Mouse (Mus musculus): ENCODE results near the gene Asna1. TPM values are rescaled to one million over a fixed set of nuclear protein-coding genes. Genes with fewer than 3 reads are reported as not detected.

Gene Asna1
- polyA plus RNA-seq (2015; fragmentation: Nextera tagmentation; extraction: Ambion mirVana), result 97.7 and 106 TPM in 2 replicates

DNA sequence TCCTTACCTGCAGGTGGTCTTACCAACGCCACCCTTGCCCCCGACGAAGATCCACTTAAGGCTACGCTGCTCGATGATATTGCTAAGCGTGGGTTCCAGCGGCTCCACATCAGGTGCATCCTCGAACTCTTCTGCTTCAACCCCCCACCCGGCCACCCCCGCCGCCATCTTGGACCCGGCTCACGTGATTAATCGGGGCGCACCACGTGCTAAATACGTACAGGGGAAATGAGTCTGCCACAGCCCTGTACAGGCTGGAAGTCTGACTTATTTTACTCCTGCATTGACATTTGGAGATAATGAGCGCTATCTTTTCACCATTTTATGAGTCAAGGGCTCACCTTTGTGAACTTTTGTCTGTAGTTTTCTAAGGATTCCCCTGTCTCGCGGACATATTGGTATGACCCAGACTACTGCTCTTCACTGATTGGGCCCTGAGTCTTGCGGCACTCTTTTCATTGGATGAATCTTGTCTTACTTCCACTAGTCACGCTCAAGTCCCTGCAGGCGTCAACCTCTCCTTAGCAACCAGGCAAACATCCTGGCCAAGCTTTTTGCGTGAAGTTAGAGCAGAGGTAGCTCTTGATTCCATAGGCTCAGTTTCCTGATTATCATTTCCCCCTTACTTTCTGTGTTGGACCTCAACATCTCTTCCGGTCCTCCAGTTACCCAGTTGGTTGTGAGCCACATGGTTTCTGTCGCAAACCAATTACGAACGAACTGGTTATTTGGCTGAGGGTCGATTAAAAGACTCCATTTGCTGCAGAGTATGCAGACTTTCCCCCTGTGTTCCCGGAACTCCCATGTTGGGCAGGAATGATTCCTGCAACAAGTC, at the start of gene Asna1:
Gene Asna1, minus strand, starts transcription at position 184 of the 835 bp plus-strand sequence.
- WGBS, result 5% methylated on average over 30 of the region's 30 CpGs
- Histone ChIP-seq H3K36me3 (peaks cover 43% of the 10 kb centered on the region), H3K4me1 (replicated peaks) (peaks cover 41% of the 10 kb centered on the region), H3K9ac (peak within 1 kb of the TSS; percentile 89), H3K27me3 (no peaks in the 10 kb centered on the region), H3K4me3 (peak within 1 kb of the TSS; percentile 77), H3K9me3 (replicated peaks) (no peaks in the 10 kb centered on the region), H3K4me2 (peak within 1 kb of the TSS; percentile 87), H3K27ac (peak within 1 kb of the TSS; percentile 89)
- peak; percentile 75 for ATAC-seq (replicated peaks; ENCODE audit: insufficient number of reproducible peaks, insufficient read depth, low FRiP score, low read depth)

DNA sequence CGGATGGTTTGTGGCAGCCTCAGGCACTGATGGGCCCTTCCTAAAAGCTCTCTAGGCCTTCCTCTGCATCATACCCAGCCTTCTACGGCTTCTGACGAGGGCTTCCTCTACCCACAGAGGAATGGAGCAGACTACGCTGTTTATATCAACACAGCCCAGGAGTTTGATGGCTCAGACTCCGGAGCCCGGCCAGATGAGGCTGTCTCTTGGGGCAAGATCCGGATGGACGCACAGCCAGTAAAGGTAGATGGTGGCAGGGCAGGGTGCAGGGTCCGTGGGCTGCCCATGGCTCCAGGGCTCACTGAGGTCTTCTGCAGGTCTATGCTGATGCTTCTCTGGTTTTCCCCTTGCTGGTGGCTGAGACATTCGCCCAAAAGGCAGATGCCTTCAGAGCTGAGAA, 49.5 kb upstream of the Asna1 start:
- Histone ChIP-seq H3K9me3 (replicated peaks) (no peaks in the 10 kb centered on the region), H3K4me3 (no peak overlapping the region), H3K4me1 (replicated peaks) (peaks cover 20% of the 10 kb centered on the region), H3K9ac (no peak overlapping the region), H3K27me3 (no peaks in the 10 kb centered on the region), H3K4me2 (no peak overlapping the region), H3K36me3 (peaks cover 36% of the 10 kb centered on the region), H3K27ac (no peak overlapping the region)
- ATAC-seq (replicated peaks; ENCODE audit: insufficient number of reproducible peaks, insufficient read depth, low FRiP score, low read depth), result no peak
- WGBS, result 89% methylated on average over 10 of the region's 10 CpGs

DNA sequence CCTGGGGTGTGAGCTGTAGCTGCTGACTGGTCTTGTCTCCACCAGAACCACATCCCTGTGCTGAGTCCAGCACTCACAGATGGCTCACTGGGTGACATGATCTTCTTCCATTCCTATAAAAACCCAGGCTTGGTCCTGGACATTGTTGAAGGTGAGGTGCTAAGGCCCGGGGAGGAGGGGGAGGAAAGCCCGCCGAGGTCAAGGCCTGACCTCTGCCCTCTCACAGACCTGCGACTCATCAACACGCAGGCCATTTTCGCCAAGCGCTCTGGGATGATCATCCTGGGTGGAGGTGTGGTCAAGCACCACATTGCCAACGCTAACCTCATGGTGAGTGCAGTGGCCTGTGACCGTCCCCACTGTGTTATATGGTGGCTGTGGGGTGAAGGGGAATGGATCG, 49.1 kb upstream of the Asna1 start:
- H3K4me3 ChIP-seq, result no peak overlapping the region
- H3K9me3 ChIP-seq (replicated peaks), result no peaks in the 10 kb centered on the region
- no peak for ATAC-seq (replicated peaks; ENCODE audit: insufficient number of reproducible peaks, insufficient read depth, low FRiP score, low read depth)
- H3K27me3 ChIP-seq, result no peaks in the 10 kb centered on the region
- 83% methylated on average over 10 of the region's 10 CpGs for WGBS
- no peak overlapping the region for H3K27ac ChIP-seq
- peaks cover 36% of the 10 kb centered on the region for H3K36me3 ChIP-seq
- no peak overlapping the region for H3K4me2 ChIP-seq
- H3K9ac ChIP-seq, result no peak overlapping the region
- peaks cover 16% of the 10 kb centered on the region for H3K4me1 ChIP-seq (replicated peaks)

DNA sequence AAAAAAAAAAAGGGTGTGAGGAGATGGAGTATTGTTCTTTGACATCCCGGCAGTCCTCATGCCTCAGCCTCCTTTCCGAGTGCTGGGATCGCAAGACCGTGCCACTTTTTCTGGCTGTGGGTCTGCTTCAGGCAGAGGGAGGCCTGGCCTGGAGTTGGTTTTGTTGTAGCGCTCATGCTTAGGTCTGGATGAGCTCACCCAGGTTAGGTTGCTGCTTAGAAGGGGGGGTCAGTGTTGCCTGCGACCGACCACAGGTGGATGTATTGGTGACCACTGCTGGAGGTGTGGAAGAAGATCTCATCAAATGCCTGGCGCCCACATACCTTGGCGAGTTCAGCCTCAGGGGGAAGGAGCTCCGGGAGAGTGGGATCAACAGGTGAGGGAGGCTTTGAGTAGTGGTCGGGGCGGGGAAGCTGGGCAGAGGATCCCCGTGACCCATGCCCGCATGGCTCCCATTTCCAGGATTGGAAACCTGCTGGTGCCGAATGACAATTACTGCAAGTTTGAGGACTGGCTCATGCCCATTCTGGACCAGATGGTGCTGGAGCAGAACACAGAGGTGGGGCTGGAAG, 48.0 kb upstream of the Asna1 start:
- H3K36me3 ChIP-seq, result peaks cover 31% of the 10 kb centered on the region
- no peak overlapping the region for H3K27ac ChIP-seq
- H3K9me3 ChIP-seq (replicated peaks), result no peaks in the 10 kb centered on the region
- no peaks in the 10 kb centered on the region for H3K27me3 ChIP-seq
- no peak overlapping the region for H3K4me2 ChIP-seq
- H3K4me3 ChIP-seq, result no peak overlapping the region
- peaks cover 13% of the 10 kb centered on the region for H3K4me1 ChIP-seq (replicated peaks)
- no peak overlapping the region for H3K9ac ChIP-seq
- no peak for ATAC-seq (replicated peaks; ENCODE audit: insufficient number of reproducible peaks, insufficient read depth, low FRiP score, low read depth)
- WGBS, result 84% methylated on average over 15 of the region's 15 CpGs

DNA sequence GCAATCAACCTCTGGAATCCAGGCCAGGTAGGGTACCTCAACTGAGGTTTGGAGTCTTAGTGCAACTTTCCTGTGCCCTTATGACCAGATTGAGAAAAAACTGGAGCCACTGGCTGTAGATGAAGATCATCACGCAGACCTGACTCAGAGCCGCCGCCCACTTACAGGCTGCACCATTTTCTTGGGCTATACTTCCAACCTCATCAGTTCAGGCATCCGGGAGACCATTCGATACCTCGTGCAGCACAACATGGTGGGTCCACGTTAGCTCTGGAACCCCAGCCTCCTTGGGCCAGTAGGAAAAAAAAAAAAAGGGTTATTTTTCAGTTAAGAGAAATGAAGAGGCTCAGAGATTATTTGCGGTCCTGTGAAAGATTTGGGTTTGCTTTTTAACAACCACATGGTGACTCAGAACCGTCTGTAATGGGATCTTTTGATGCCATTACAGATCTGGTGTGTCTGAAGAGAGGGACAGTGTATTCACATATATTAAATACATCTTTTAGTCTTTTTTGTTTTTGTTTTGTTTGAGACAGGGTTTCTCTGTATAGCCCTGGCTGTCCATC, 47.4 kb upstream of the Asna1 start:
- ATAC-seq (replicated peaks; ENCODE audit: insufficient number of reproducible peaks, insufficient read depth, low FRiP score, low read depth), result no peak
- peaks cover 13% of the 10 kb centered on the region for H3K4me1 ChIP-seq (replicated peaks)
- peak overlapping the region; percentile 82 for H3K4me2 ChIP-seq
- H3K27me3 ChIP-seq, result no peaks in the 10 kb centered on the region
- H3K27ac ChIP-seq, result peak overlapping the region; percentile 94
- H3K9me3 ChIP-seq (replicated peaks), result no peaks in the 10 kb centered on the region
- H3K9ac ChIP-seq, result peak overlapping the region; percentile 81
- peak overlapping the region; percentile 83 for H3K4me3 ChIP-seq
- 32% methylated on average over 9 of the region's 9 CpGs for WGBS
- H3K36me3 ChIP-seq, result peaks cover 31% of the 10 kb centered on the region

DNA sequence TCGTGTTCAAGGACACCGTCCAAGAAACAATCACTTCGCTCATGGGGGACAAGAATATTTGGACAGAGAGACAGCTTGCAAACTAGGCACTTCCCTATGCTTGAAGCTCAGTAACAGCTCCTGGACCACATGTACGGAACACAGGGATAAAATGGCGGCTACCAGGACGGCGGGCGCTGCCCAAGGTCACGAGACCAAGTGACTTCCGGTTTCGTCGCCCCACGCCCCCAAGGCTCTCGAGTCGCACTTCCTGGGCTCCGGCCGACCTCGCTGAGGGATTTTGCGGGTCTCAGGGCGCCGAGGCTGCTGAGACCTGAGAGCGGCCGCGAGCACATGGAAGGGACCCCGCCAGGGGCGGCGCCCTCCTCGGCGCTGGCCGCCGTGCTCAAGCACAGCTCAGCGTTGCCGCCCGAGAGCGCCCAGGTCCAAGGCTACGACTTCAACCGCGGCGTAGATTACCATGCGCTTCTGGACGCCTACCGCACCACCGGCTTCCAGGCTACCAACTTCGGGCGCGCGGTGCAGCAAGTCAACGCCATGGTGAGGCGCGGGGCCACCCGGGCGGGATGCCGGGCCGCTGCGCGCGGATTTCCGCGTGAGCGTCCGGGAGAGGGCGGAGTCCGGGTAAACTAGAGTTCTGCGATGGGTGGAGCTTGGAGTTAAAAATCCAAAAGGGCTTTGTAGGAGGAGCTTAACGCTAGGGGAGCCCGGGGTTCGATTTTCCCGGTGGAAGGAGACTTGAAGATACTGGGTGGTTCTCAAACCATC, 46.6 kb upstream of the Asna1 start, which contains the start of gene Dhps:
Gene Dhps, plus strand, starts transcription at position 244 of the 768 bp plus-strand sequence.
- Histone ChIP-seq H3K4me3 (peak within 1 kb of the TSS; percentile 83), H3K4me2 (peak within 1 kb of the TSS; percentile 82), H3K27ac (peak within 1 kb of the TSS; percentile 94), H3K27me3 (no peaks in the 10 kb centered on the region), H3K9ac (peak within 1 kb of the TSS; percentile 81), H3K36me3 (peaks cover 29% of the 10 kb centered on the region), H3K4me1 (replicated peaks) (peaks cover 13% of the 10 kb centered on the region), H3K9me3 (replicated peaks) (no peaks in the 10 kb centered on the region)
- under 1% methylated on average over 68 of the region's 68 CpGs for WGBS
- peak; percentile 84 for ATAC-seq (replicated peaks; ENCODE audit: insufficient number of reproducible peaks, insufficient read depth, low FRiP score, low read depth)

DNA sequence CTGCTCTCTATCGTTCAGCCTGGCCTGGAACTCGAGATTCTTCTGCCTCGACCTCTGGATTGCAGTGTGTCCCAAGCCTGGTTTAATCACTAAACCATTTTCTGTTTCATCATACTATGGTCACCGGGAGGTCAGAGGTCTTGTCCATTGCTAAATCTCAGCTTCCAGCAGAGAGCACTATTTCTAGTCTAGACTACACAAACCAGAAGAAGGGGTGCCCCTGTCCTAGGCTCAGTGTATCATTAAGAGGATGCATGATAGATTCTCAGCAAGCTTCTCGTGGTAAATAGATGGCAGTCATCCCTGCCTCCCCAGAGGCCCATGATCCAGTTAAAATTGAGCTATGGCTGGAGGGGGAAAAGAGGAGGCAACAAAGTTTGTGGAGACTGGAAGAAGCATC, 46.0 kb upstream of the Asna1 start:
- Histone ChIP-seq H3K9ac (no peak overlapping the region), H3K4me3 (peak overlapping the region; percentile 83)
- WGBS, result 86% methylated on average over 5 of the region's 5 CpGs

DNA sequence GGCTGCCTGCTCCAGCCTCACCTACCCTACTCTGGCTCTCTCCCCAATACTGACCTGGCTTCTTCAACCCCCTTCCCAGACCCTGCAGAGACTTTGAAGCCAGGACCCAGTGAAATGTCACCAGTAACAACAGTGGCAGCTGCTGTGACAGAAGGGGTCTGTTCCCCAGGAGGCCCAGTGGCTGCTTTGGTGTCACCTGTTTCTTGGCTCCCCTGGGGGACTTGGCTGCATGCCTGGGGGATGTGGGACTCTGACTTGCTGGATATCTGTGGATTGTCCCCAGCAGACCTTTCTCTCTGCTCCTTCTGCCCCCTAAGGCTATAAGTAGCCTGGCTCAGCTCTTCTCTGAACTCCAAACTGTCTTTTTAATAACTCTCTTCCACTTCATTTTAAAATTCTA, 42.9 kb upstream of the Asna1 start, which contains the start of gene Gm5741:
Gene Gm5741, minus strand, starts transcription at position 1 of the 400 bp plus-strand sequence.
- Histone ChIP-seq H3K4me2 (no peak within 1 kb of the TSS), H3K4me1 (replicated peaks) (peaks cover 13% of the 10 kb centered on the region), H3K9ac (no peak within 1 kb of the TSS), H3K36me3 (peaks cover 8% of the 10 kb centered on the region; the same call in 1 of the 2 replicates), H3K27ac (no peak within 1 kb of the TSS), H3K4me3 (no peak within 1 kb of the TSS), H3K9me3 (replicated peaks) (no peaks in the 10 kb centered on the region), H3K27me3 (no peaks in the 10 kb centered on the region)
- no peak for ATAC-seq (replicated peaks; ENCODE audit: insufficient number of reproducible peaks, insufficient read depth, low FRiP score, low read depth)

More for the DNA sequence above, 46.0 kb upstream of the Asna1 start:
- Histone ChIP-seq H3K9me3 (replicated peaks) (no peaks in the 10 kb centered on the region), H3K36me3 (peaks cover 29% of the 10 kb centered on the region), H3K4me1 (replicated peaks) (peaks cover 13% of the 10 kb centered on the region), H3K27me3 (no peaks in the 10 kb centered on the region), H3K4me2 (peak overlapping the region; percentile 82), H3K27ac (peak overlapping the region; percentile 94)
- no peak for ATAC-seq (replicated peaks; ENCODE audit: insufficient number of reproducible peaks, insufficient read depth, low FRiP score, low read depth)

DNA sequence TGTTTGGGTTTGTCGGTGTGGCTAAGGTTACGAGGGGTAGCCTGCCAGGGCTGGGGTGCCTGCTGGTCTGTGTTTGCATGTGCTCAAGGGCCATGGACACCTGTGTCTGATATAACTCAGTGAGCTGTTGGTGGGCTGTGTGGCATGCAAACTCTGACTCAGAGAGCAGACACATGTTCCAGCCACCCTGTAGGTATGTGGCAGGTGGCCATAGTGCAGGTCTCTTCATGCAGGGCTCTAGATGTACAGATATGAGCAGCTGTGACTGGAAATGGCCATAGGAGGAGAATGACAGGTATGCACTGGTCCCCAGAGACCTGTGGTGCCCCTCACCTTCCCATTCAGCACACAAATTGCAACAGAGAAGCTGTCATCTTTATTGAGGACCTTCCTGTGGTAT, 42.1 kb upstream of the Asna1 start:
- H3K9ac ChIP-seq, result no peak overlapping the region
- 93% methylated on average over 2 of the region's 2 CpGs for WGBS
- H3K4me1 ChIP-seq (replicated peaks), result peaks cover 4% of the 10 kb centered on the region
- no peak overlapping the region for H3K4me3 ChIP-seq
- no peak for ATAC-seq (replicated peaks; ENCODE audit: insufficient number of reproducible peaks, insufficient read depth, low FRiP score, low read depth)
- H3K9me3 ChIP-seq (replicated peaks), result no peaks in the 10 kb centered on the region
- no peaks in the 10 kb centered on the region for H3K27me3 ChIP-seq
- H3K27ac ChIP-seq, result no peak overlapping the region
- peaks cover 8% of the 10 kb centered on the region; the same call in 1 of the 2 replicates for H3K36me3 ChIP-seq
- no peak overlapping the region for H3K4me2 ChIP-seq

DNA sequence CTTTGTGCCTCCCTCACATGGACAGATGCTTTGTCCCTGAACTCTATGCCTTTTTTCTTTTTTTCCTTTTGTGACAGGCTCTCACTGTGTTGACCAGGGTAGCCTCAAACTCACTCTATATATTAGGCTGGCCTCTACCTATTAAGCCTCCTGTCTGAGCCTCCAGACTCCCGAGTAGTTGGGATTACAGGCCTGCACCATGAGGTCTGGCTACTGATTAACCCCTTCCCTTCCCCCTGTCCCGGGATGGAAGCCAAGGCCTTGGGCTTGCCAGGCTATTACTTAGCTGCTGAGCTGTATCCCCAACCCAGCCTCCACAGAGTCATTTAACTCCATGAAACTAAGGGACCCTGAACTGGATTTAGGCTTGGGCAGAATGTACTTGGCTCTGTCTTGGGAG, 40.1 kb upstream of the Asna1 start:
- H3K4me1 ChIP-seq (replicated peaks), result peaks cover 18% of the 10 kb centered on the region
- H3K4me2 ChIP-seq, result no peak overlapping the region
- no peak for ATAC-seq (replicated peaks; ENCODE audit: insufficient number of reproducible peaks, insufficient read depth, low FRiP score, low read depth)
- H3K27ac ChIP-seq, result no peak overlapping the region
- H3K9ac ChIP-seq, result no peak overlapping the region
- peaks cover 8% of the 10 kb centered on the region; the same call in 1 of the 2 replicates for H3K36me3 ChIP-seq
- H3K4me3 ChIP-seq, result no peak overlapping the region
- no peaks in the 10 kb centered on the region for H3K9me3 ChIP-seq (replicated peaks)
- H3K27me3 ChIP-seq, result no peaks in the 10 kb centered on the region
- 56% methylated on average over 2 of the region's 2 CpGs for WGBS

DNA sequence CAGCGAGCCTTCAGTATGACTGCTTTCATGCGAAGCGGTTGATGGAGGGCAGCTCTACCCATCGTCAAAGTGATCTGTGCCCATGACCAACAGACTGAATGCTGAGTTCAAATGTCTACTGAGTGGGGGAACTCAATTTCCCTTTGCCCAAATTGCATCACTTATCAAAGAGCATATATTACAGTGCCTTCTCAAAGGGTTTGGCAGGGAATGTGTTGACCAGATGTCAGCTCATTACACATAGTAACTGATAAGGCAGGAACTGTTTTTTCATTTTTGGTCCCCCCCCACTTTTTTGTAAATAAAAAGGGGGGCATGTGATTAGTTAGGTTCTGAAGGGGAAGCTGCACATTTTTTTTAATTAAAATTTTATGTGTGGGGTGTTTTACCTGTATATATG, 37.5 kb upstream of the Asna1 start:
- H3K36me3 ChIP-seq, result peaks cover 8% of the 10 kb centered on the region; the same call in 1 of the 2 replicates
- WGBS, result 87% methylated on average over 4 of the region's 4 CpGs
- no peaks in the 10 kb centered on the region for H3K9me3 ChIP-seq (replicated peaks)
- H3K27ac ChIP-seq, result no peak overlapping the region
- no peak overlapping the region for H3K4me3 ChIP-seq
- H3K9ac ChIP-seq, result no peak overlapping the region
- ATAC-seq (replicated peaks; ENCODE audit: insufficient number of reproducible peaks, insufficient read depth, low FRiP score, low read depth), result no peak
- peaks cover 19% of the 10 kb centered on the region for H3K4me1 ChIP-seq (replicated peaks)
- no peak overlapping the region for H3K4me2 ChIP-seq
- H3K27me3 ChIP-seq, result no peaks in the 10 kb centered on the region

All from heart, embryonic 15.5 days (tissue).